Mouse (Mus musculus) spleen, adult 2 months (tissue): ENCODE results near the gene Klhl7.

Experiments used
- CTCF ChIP-seq: fragments of 200-500 bp; IDR thresholded peaks from 2 replicates; pipeline ENCODE4 v1.5.1; 2011; ENCODE audit warnings: mild to moderate bottlenecking, inconsistent platforms; ENCODE audit not compliant: insufficient read depth, insufficient read length, insufficient replicate concordance; ENCODE audit errors: extremely low read depth
- POLR2A ChIP-seq: fragments of 200-500 bp; IDR thresholded peaks from 2 replicates; pipeline ENCODE4 v1.6.1; 2011; ENCODE audit warnings: low read depth, low read length, inconsistent platforms

DNA sequence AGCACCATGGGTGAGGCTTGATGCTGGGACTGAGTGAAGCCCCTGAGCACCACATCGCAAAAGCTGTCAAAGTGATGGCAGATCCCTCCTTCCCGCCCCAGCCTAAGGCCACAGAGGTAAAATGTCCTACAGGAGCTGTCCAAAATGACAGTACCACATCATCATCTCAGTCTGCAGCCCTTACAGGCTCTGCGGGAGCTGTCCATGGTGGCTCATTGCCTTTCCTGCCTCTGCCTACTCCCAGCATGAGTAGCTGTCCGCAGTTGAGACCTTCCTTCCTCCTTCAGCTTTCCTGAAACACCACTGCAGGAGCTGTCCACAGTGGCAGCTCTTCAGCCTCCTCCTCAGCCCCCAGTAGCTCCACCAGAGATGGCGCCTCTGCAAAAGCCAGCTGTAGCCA, 9.7 kb downstream of the Klhl7 start:
- TF ChIP-seq CTCF (no peak), POLR2A (no peak)
